Mouse (Mus musculus) left cerebral cortex, postnatal 36 days (tissue): ENCODE data around the gene Psg27. TPM values are rescaled to one million over a fixed set of nuclear protein-coding genes. Genes with fewer than 3 reads are reported as not detected.
"Not testable (repeated sequence)": the region's sequence is repeated elsewhere in the genome, so short reads cannot be mapped to it uniquely, and the experiment has no call there.

ENCODE experiments used
- DNase-seq, 2 experiments: peaks; one replicate each; pipeline ENCODE4 v3.0.0; 2021 to 2022; ENCODE audit warnings: low spot score in 2 of 2, mixed read lengths in 1 of 2
- intact Hi-C: fragments of 180-260 bp; cut with DNase I; formaldehyde crosslinking; loops from one replicate; pipeline ENCODE4 v1.15.1; 2025
- total RNA-seq, 2 experiments: library from RNA; stranded (reverse); gene quantifications; 2 replicates each; pipeline ENCODE4 v1.2.3; 2021

The Psg27 gene
- not detected for total RNA-seq

DNA sequence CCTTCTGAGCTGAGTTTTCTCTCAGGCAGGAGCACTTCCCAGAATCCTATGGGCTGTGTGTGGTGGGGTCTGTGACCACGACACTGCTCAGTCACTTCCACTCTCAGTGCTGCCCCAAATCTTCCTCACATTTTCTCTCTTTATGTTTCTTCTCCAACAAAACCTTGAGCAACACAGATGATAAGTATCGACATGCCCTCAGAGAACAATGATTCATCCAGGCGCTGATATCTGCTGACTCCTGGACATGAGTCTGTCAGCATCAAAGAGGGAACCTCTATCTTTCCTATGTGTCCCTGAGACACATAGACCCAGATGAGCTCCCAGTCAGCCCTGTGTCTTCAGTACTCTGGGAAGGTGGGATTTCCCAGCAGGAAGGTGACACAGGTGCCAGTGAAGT is at the start of gene Psg27:
Gene Psg27 (minus strand): TSS at position 101 of the 400 bp plus-strand sequence.
- intact Hi-C loops, result no loop called here
- DNase-seq, result no peak

- DNase-seq, intact Hi-C loops: not testable (repeated sequence)
Observed at GRCm38 (mm10) chr7:18616401-18616800, 49.3 kb upstream of the Psg27 start, which contains the start of gene Psg23. TSS of gene Psg23 (minus strand) at chr7:18616501.

DNA sequence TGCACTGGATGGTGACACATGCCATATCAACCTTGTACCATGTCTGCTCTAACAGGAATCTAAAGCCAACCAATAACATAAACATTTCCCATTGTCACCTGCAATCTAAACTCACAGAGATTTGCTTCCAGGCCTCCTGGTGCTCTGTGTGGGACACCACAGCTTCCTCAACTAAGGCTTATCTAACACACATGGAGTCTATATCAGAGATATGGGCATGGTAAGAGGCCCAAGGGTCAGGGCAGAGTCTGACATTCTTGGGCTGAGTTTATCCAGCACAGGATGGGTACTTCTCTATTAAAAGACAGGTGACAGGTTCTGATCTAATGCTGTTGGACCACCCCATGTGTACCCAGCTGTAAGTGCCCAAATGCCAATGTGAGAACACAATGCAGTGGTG is 7.3 kb downstream of the Psg27 start:
- intact Hi-C loops, result no loop called here

GRCm38 (mm10) chr7:18555751-18556150 is 11.4 kb downstream of the Psg27 start:
- DNase-seq, intact Hi-C loops: not testable (repeated sequence)

More for the DNA sequence above, 7.3 kb downstream of the Psg27 start:
- no peak for DNase-seq

DNA sequence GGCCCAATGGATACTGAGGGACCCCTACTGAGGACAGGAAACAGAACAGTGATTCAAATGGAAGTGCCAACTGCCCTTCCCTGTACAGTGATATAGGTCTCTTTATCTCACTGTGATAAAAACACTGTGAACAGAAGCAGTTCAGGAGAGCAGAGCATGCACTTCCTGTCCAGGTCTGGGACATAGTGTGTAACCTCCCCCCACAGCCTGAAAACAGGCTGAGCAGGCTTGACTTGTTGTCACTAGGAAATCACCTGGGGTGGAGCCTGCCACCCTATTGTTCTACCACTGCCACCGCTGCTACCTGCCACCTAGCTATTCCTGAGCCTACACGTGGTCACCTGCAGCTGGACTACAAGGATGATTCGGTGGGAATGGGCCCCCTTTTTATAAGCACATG is 33.7 kb downstream of the Psg27 start:
- DNase-seq, result no peak
- intact Hi-C loops, result no loop called here

DNA sequence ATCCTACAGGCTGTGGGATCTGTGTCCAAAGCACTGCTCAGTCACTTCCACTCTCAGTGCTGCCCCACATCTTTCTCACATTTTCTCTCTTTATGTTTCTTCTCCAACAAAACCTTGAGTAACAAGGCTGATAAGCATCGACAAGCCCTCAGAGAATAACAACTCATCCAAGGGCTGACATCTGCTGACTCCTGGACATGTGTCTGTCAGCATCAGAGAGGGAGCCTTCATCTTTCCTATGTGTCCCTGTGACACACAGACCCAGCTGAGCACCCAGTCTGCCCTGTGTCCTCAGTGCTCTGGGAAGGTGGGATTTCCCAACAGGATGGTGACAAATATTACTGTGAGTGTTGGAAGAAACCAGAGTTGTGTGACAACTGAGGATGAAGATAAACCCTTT is 34.9 kb downstream of the Psg27 start, which contains the start of gene Psg25:
Gene Psg25 (minus strand): TSS at position 101 of the 400 bp plus-strand sequence.
- intact Hi-C loops, result no loop called here
- no peak for DNase-seq

DNA sequence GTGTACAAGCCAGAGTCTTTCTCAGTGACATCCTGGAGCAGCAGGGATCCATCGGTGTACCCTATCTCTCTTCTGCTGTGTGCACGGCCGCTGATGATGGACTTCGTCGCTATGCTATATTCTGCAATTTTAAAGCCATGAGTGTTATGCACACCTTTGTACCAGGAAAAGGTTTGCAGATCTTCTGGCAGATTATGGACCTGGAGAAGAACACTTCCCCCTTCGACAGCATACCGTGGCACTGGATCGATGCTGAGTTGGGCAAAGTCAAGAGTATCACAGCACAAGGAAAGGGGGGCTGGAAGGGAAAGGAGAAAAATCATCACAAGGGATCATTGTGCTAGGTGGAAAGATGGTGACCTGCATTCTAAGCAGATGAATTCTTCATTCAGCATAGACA is 42.4 kb downstream of the Psg27 start:
- DNase-seq, result no peak

GRCm38 (mm10) chr7:18512848-18513247 is 54.3 kb downstream of the Psg27 start:
- intact Hi-C loops, DNase-seq: not testable (repeated sequence)

More for the DNA sequence above, 42.4 kb downstream of the Psg27 start:
- intact Hi-C loops, result no loop called here

DNA sequence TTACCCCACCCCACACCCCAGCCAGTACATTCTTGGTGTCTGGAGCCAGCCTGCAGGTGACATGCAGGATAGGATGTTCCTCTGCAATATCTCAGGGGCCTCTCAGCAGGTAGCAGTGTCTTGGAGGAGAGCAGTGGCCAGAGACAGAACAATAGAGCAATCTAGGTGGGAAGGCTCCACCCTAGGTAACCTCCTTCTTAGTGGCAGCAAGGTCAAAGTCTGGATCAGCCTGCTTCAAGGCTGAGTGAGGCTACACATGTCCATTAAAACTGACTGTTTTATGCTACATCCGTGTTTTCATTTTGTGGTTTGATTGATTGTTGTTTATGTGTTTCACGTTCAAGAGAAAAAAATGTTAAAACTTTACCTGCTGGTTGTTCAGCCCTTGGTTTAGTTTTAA is 54.7 kb downstream of the Psg27 start:
- DNase-seq, intact Hi-C loops: not testable (repeated sequence)

- intact Hi-C loops, result no loop called here
- DNase-seq, result no peak
Observed at GRCm38 (mm10) chr7:18511479-18511878, 55.6 kb downstream of the Psg27 start.

Other genes with a start within 250 kb of the Psg27 start
- not detected for gene Psg18, start 212.3 kb downstream of the Psg27 start, total RNA-seq
- not detected for gene Psg28, start 135.3 kb downstream of the Psg27 start, total RNA-seq
- not detected for gene Psg26, start 83.1 kb downstream of the Psg27 start, total RNA-seq
- gene Psg25, start 35.0 kb downstream of the Psg27 start, total RNA-seq, result not detected
- not detected for gene Psg23, start 49.2 kb upstream of the Psg27 start, total RNA-seq
- gene Psg21, start 89.4 kb upstream of the Psg27 start, total RNA-seq, result not detected
- not detected for gene Psg20, start 118.9 kb upstream of the Psg27 start, total RNA-seq
- gene Psg22, start 150.8 kb upstream of the Psg27 start, total RNA-seq, result not detected
- gene Psg19, start 231.2 kb upstream of the Psg27 start, total RNA-seq, result not detected